Mouse (Mus musculus) thymus, postnatal 25 days (tissue): ENCODE measurements at regions not wholly inside any gene's neighbourhood (a gene's known extent, or its start where the extent isn't known, plus 50 kb on each side); places are given as distances from the start of the nearest gene placed in this dataset.

Experiments
- DNase-seq: peaks from one replicate; pipeline ENCODE4 v3.0.0; 2022

DNA sequence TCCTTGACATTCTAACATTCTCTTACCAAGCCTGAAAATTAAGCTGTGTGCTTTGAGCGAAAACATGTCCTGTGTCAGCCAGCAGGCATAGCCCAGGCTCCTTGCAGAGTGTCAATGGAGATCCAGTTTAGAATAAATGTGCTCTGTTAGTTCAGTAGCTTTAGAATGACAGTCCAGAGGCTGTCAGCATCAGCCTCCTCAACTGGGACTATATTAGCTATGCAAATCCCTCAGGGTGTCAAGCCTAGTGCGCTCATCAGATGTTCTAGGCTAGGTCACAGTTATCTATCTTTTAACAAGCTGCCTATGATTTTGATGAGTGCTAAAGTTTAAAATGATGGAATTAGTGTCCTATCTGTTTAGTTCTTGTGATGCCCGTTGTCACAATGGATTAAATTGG is 281.7 kb upstream of the Btbd3 start:
- no peak for DNase-seq

DNA sequence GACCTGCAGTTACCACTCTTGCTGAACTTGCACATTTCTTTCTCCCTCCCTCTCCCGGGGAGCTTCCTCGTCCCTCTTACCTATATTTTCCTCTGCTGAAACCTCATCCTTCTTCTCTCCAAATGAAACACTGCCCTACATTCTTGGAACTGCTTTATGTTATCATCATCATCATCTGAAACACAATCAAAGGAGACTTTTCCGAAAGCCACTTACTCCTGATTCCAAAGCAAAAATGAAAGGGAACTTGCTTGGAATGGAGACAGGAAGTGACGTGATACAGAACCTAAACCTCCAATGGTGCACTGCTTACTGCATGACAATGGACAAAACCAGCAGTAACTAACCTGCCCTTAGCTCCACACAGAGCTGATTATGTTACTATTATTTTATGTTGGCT is 287.2 kb upstream of the Btbd3 start:
- DNase-seq, result no peak

- no peak for DNase-seq
Measured at GRCm38 (mm10) chr2:137966460-137967076, 289.8 kb upstream of the Btbd3 start.

- DNase-seq, result no peak
Measured at GRCm38 (mm10) chr2:137954830-137955229, 301.5 kb upstream of the Btbd3 start.

- DNase-seq, result no peak
Measured at GRCm38 (mm10) chr2:137953144-137953543, 303.2 kb upstream of the Btbd3 start.

GRCm38 (mm10) chr2:137951942-137952341 is 304.4 kb upstream of the Btbd3 start:
- DNase-seq, result no peak

GRCm38 (mm10) chr2:137950931-137951330 is 305.4 kb upstream of the Btbd3 start:
- DNase-seq, result no peak

DNA sequence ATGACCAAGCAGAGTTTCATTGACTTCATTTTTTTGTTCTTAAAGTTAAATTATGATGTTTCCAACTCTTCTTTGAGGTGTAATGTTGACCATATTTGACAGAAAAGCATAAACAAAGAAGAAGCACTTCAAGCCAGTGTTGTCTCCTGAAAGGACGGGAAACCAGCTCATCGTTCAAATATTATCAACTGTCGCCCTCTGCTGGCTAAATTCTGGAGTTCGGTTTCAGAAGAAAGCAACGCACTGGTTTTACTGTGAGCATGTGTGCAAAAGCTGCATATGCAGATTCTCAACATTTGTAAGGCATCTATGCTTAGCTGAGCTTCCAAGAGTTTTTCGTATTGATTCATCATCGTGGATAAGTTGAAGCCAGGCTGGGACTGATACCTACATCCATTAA is 313.6 kb upstream of the Btbd3 start:
- DNase-seq, result peak; percentile 27

DNA sequence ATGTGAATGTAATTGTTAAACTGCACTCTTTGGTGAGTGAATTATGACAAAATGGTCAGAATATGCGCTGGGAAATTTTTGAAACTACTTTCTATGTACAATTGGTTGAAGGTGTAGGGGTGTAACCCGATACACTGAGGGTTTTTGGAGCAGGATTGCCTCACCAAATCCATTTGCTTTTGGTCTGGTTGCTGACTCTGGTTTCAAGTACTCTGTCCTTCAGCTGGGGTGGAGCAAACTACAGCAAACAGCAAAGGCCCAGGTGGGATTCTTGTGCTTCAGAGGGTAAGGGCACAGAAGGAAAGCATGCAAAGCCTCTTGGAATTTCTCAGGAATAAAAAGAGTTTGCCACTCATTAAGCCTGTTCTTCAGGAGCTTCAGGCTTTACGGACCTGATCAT is 316.8 kb upstream of the Btbd3 start:
- no peak for DNase-seq

DNA sequence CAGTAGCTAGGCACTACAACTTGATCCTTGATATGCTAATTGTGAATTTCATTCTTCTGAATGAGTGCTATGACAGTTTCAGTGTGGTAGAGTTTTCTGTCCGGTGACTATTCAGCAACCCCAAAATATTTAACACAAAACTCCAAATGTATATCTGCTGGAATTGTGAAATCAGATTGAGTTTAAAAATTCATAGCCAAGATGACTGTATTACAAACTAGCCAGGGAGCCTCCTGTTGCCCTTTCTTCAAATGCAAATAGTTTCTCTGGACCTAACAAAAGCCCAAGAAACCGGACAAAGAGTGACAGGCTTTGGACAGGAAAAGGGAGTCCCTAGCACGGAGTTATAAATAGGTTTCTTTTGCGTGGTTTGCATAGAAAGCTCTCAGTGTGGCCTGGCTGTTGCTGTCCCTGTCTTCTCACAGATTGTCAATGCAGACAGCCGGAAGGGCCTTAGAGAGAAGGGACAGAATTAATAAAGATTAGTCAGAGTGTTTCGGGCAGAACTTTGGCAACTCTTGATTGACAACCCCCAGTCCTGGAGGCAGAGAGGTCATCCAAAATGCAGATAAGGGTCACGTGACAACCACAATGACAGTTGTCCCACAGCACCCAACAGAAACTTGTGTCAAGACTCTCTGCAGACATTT is 317.4 kb upstream of the Btbd3 start:
- DNase-seq, result no peak

DNA sequence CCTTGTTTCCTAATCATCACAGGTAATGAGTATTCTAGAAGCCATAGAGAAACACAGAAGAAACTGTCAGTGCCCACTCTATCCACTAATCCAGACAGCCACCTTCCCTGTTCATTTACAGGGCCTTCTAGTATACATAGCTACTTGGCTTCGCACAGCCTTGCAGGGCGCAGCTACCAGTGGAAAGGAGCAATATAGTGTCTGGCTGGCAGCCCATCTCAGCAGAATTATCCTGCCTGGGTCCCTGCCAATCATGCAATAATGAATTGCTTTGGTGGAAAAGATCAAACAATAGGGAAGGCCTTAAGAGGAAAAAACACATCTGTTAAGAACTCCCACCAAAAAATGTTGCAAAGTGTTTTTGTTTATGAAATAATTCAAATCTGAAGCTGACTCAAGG is 319.8 kb upstream of the Btbd3 start:
- no peak for DNase-seq

DNA sequence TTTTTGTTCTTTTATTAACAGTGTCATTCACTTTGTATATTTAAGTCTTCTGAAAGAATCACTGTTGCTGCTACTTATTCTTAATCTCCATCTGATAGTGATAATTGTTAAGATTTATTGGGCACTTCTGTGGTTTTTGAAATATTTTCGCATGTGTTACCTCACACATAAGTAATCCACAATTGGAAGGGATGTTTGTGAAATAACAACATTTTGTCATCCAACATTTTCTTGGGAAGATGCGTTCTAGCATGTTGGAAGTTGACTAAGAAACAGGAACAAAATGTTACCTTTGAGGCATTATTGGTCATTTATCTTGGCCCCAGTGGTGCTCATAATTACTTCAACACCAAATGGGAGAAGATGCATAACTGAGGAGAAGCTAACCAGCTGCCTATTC is 323.4 kb upstream of the Btbd3 start:
- no peak for DNase-seq

DNA sequence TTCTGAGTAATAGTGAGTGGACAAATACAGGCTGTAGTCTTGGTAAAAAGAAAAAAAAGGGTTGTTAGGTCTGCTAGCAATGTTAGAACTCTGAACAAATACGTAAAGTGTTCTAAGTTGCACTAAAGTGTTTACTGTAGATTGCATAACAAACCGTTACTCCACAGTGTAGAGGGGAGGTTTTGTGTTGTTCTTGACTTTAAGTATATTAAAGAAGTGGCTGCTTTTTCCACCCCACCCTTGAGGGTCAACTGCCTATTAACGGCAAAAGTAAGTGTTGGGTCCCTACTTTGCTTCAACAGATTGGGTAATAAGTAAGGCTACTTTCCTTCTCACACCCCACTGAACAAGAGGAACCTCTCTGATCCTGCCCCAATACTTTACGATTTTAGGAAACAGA is 323.9 kb upstream of the Btbd3 start:
- no peak for DNase-seq

DNA sequence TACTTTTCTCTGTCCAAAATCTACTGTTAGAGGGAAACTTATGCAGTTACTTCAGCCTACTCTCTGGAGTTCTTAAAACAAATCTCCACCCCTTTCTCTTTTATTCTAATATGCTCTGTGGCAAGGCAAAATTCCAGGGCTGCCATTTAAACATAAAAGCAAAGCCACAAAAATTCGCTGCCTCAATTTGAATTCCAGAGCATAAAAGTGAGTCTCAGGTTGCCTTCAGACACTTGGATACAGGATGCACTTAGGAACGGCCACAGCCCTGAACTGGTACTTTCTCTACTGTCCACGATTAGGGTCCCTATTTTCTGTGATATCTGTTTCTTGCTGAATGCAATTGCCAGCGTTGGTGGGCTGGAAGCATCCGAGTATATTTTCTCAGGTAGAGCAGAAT is 330.9 kb upstream of the Btbd3 start:
- DNase-seq, result no peak

DNA sequence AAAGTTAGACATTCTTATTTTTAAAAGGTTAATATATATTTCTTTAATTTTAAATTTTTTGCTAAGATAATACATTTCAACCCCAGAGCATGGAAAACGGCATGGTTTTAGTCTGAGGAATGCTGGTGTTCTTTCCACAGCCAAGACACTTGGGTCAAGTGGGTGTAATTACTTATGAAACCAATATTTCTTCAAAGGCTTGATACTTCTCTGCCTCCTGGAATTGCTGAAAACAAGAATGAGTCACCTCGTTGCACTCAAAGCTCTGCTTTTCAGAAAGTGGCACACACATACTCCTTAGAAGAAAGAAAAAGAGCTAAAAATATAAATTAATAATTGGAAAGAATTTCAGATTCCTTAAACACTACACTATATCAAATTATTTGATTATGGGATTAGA is 331.8 kb upstream of the Btbd3 start:
- DNase-seq, result no peak

DNA sequence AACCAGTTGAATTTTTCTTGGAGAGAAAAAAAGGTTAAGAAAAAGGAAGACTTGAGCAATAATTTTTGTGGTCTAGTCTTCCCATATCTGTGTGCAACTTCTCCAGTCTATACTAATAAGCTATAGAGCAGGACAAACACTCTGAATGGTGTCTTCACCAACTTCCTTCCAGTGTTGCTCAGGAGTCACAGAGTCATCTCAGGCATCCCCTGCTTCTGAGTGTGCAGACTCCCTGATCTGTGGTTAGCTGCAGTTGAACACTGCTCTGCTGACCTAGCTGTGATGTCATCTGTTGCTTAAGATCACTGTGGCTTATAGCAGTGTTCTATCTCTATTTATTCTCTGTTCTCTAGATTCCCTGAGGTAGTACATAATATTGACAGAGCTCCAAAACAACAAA is 357.9 kb upstream of the Btbd3 start:
- DNase-seq, result no peak

GRCm38 (mm10) chr2:137880211-137881031 is 375.9 kb upstream of the Btbd3 start:
- no peak for DNase-seq

- no peak for DNase-seq
Measured at GRCm38 (mm10) chr2:137869676-137870075, 386.7 kb upstream of the Btbd3 start.

GRCm38 (mm10) chr2:137854494-137854893 is 401.9 kb upstream of the Btbd3 start:
- DNase-seq, result no peak

- DNase-seq, result no peak
Measured at GRCm38 (mm10) chr2:137853399-137854259, 402.7 kb upstream of the Btbd3 start.

- DNase-seq, result no peak
Measured at GRCm38 (mm10) chr2:137847901-137848300, 408.5 kb upstream of the Btbd3 start.

DNA sequence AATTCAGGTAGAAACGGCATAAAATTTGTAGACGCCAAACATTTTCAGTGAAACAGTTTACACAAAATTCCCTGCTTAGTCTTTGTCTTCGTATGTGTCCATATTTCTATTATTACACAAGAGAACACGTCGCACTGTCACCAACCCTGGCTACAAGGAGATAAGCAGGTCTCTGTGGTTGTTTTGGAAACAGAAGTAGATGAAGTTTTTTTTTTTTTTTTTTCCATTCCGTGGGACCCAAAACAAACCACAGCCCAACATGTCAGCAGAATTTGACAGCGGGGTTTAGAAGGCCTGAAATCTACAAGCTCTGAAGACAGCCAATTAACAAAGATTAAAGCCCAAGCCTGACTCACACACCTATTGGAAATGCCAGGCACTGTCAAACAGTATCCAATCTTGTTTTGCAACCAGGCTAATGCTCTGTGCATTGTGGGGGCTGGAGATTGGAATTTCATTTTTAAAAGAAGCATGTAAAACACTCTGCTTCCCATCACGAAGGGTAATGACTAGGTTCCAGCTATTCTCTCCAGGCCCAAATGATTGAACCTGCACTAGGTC is 428.5 kb upstream of the Btbd3 start:
- no peak for DNase-seq

GRCm38 (mm10) chr2:137821344-137821916 is 434.9 kb upstream of the Btbd3 start:
- no peak for DNase-seq
